ENCODE assay signal across 8 mouse cellular contexts in genomic region chr16:55973431-55974255, GRCm38 (mm10). TPM values are rescaled to one million over a fixed set of nuclear protein-coding genes. Genes with fewer than 3 reads are reported as not detected.
DNase-seq lines count a peak whose midpoint lies in the region; ATAC-seq lines count a peak whose summit lies in the region.

Zbtb11 (plus strand) TSS chr16:55973883.

- peak; percentile 99 for ATAC-seq in hindbrain, embryonic 14.5 days (ENCODE audit: low FRiP score)

- WGBS in hindbrain, embryonic 14.5 days: under 1% methylated on average over 73 of the region's 86 CpGs

- DNase-seq in R1 (ENCODE audit: low read depth, low spot score): peak; percentile 99
- peak; percentile 100 for DNase-seq in cerebellum, postnatal 25 days
- peak; percentile 97 for DNase-seq in frontal cortex, postnatal 25 days (ENCODE audit: low spot score in 2 of 2)
- peak; percentile 100 for DNase-seq in hindbrain, embryonic 14.5 days (ENCODE audit: low spot score)
- DNase-seq in layer of hippocampus, postnatal 36 days: peak; percentile 99
- peak; percentile 99 for DNase-seq in lung, postnatal 36 days
- DNase-seq in retina, postnatal 1 day: peak; percentile 100
- peak; percentile 97 to 98 for DNase-seq in urinary bladder, adult 18-20 months (ENCODE audit: low spot score in 2 of 2)

- H3K36me3 ChIP-seq in hindbrain, embryonic 14.5 days (replicated peaks; ENCODE audit: control insufficient read depth, insufficient read depth): peaks cover 42% of the 10 kb centered on the region

- peak within 1 kb of the TSS; percentile 69 for H3K4me2 ChIP-seq in hindbrain, embryonic 14.5 days (replicated peaks)

- peak within 1 kb of the TSS; percentile 89 for H3K27ac ChIP-seq in hindbrain, embryonic 14.5 days

- H3K9me3 ChIP-seq in hindbrain, embryonic 14.5 days (ENCODE audit: control insufficient read depth, low read length): no peaks in the 10 kb centered on the region

- H3K4me3 ChIP-seq in hindbrain, embryonic 14.5 days (replicated peaks; ENCODE audit: low read length): peak within 1 kb of the TSS; percentile 100

- no peaks in the 10 kb centered on the region for H3K27me3 ChIP-seq in hindbrain, embryonic 14.5 days (ENCODE audit: control insufficient read depth, insufficient read depth, low read length)

- H3K9ac ChIP-seq in hindbrain, embryonic 14.5 days: peak within 1 kb of the TSS; percentile 92

- H3K4me1 ChIP-seq in hindbrain, embryonic 14.5 days (replicated peaks; ENCODE audit: control insufficient read depth, insufficient read depth, low read length): peaks cover 21% of the 10 kb centered on the region

RNA-seq across cellular contexts. Expression of gene Zbtb11, which starts in this region (rescaled TPM):
- 24.8 and 26.0 TPM in 2 replicates for polyA plus RNA-seq in hindbrain, embryonic 14.5 days (2014; fragmentation: Nextera tagmentation; extraction: Ambion mirVana)
- total RNA-seq in layer of hippocampus, postnatal 36 days (2021): 10 to 100 TPM; 50.3 to 52.2 TPM

Comparison
In these comparisons a context has a peak if more than half of its experiments do, and no peak if none do; other contexts are left out.
1. Peak in every context shown above with its lines: DNase-seq, ATAC-seq, H3K4me3 ChIP-seq and H3K27ac ChIP-seq.